Mouse (Mus musculus): ENCODE data around the gene Jdp2.

Gene Jdp2

GRCm38 (mm10) chr12:85682328-85682727 lies 83.5 kb downstream of the Jdp2 start:
- no peak for DNase-seq (ENCODE audit: extremely low read depth, insufficient read length, low spot score)

DNA sequence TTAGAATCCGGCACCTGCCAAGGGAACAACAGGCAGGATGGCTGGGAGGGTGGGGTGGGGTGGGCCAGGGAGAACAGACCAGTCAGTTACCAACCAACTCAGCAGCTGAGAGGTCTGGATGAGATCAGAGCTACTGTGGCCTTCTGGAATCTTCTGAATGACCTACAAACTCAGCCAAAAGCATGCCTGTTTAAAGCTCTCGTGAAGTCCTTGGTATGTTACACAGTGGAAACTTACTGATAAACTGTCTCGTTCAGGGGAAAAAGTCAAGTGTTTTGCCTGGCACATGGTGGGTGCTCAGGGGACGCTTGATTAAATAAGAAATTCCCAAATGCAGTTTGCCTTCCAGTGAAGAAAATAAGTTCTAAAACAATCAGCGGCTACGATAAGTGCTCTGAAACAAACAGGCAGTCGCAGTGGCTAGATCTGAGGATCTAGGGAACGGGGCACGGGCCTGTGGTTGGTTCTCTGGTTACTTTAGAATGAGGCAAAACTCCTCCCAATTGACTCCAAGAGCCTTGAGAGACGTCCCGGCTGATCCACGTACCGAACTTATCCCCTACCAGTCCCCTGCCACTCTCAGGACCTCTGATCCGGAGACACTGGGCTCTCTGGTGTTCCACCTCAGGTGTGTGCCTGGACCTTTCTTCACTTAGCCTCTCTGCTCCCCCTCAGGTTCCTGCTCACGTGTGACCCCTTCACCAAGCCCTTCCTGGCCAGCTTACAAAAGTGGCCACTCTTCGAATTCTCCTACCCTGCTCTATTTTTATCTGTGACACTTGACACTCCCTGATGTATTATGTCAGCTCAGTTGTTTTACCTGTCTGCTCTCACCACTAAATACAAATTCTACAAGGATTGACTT lies 85.8 kb downstream of the Jdp2 start:
- DNase-seq (ENCODE audit: extremely low read depth, insufficient read length, low spot score), result no peak

DNA sequence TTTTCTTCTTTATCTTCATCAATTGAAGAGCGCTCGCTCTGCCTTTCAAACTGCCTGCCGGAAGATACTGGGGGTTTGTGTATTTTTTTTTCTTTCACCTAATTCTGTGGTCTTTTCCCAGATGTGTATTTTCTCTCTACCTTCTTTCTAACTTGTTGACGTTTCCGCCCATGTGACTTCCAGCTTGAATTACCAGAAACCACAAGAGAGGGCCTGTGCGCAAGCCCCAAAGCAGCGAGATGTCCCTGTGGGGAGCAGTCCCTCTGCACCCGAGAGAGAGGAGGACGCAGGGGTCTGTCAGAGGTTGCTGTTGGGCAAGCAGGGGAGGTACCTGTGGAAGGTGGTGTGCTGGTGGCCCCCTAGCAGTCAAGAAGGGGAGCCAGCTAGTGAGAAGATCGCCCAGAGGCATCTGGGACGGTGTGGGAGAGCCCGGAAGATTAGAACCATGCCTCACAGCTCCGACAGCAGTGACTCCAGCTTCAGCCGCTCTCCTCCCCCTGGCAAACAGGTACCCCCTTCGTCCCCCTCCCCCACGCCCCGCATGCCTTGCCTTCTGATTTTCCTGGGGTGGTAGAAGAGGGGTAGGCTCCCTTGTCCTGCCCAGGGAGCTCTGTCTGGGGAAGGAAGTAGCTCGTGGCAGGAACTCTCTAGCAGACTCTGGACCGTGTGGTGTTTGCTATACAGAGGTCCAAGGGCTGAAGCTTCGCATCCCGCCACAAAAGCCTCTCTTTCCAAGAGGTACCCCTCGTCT lies 87.8 kb downstream of the Jdp2 start, which contains the start of gene Batf:
Gene Batf, plus strand, starts transcription at position 204 of the 751 bp plus-strand sequence.
- DNase-seq (ENCODE audit: extremely low read depth, insufficient read length, low spot score), result no peak

- no peak for DNase-seq (ENCODE audit: extremely low read depth, insufficient read length, low spot score)
Measured at GRCm38 (mm10) chr12:85687217-85687533, 88.3 kb downstream of the Jdp2 start.

- no peak for DNase-seq (ENCODE audit: extremely low read depth, insufficient read length, low spot score)
Measured at GRCm38 (mm10) chr12:85687846-85688245, 89.0 kb downstream of the Jdp2 start.

Data from 3134 (cell line).